In genomic region chr5:34232481-34233220, GRCm38 (mm10) we compare ENCODE assay signal across 17 mouse cellular contexts. TPM values are rescaled to one million over a fixed set of nuclear protein-coding genes. Genes with fewer than 3 reads are reported as not detected.
DNase-seq lines count a peak whose midpoint lies in the region; ATAC-seq and TF ChIP-seq lines count a peak whose summit lies in the region.
"Had no signal": no experiment of that assay in that cellular context is flagged by ENCODE, and none has a peak within 500 bp of the region (broad histone marks: within the 10 kb centered on the region; RNA-seq: fewer than 3 reads in every experiment).

No protein-coding gene starts in this region.

- H3K27ac ChIP-seq in spleen, adult 2 months (ENCODE audit: insufficient read depth, low read length), result peak overlapping the region; percentile 53
- no peak overlapping the region for H3K27ac ChIP-seq in hindbrain, embryonic 14.5 days
- no peak overlapping the region for H3K27ac ChIP-seq in liver, embryonic 11.5 days (ENCODE audit: low read depth, low read length)
- H3K27ac ChIP-seq: embryonic facial prominence, embryonic 13.5 days; forebrain, embryonic 10.5 days; limb, embryonic 12.5 days; neural tube, embryonic 13.5 days had no signal

- ATAC-seq in megakaryocyte, adult 5-6 weeks (ENCODE audit: poor library complexity, severe bottlenecking), result 0 out of 2 replicates have a peak, but pooled peaks have one; percentile 17
- no peak for ATAC-seq in hindbrain, embryonic 14.5 days (ENCODE audit: low FRiP score)
- ATAC-seq in liver, embryonic 11.5 days (replicated peaks; ENCODE audit: low FRiP score), result no peak
- ATAC-seq: intestine, embryonic 16.5 days had no signal

- no peak overlapping the region for H3K4me2 ChIP-seq in hindbrain, embryonic 14.5 days (replicated peaks)
- H3K4me2 ChIP-seq in liver, embryonic 11.5 days, result no peak overlapping the region
- H3K4me2 ChIP-seq: embryonic facial prominence, embryonic 13.5 days; limb, embryonic 12.5 days; neural tube, embryonic 13.5 days had no signal

- WGBS in spleen, adult 2 months, result 22% methylated on average over 8 of the region's 8 CpGs
- 79% methylated on average over 8 of the region's 8 CpGs for WGBS in hindbrain, embryonic 14.5 days
- WGBS in liver, embryonic 11.5 days, result 62% methylated on average over 8 of the region's 8 CpGs

- peaks cover 34% of the 10 kb centered on the region for H3K4me1 ChIP-seq in spleen, adult 2 months (ENCODE audit: control insufficient read depth, insufficient read depth, insufficient read length)
- H3K4me1 ChIP-seq in hindbrain, embryonic 14.5 days (replicated peaks; ENCODE audit: control insufficient read depth, insufficient read depth, low read length), result no peaks in the 10 kb centered on the region
- no peaks in the 10 kb centered on the region for H3K4me1 ChIP-seq in liver, embryonic 11.5 days (replicated peaks; ENCODE audit: control insufficient read depth, insufficient read depth, low read length)
- H3K4me1 ChIP-seq: embryonic facial prominence, embryonic 13.5 days; forebrain, embryonic 10.5 days; neural tube, embryonic 13.5 days had no signal

- H3K9me3 ChIP-seq in hindbrain, embryonic 14.5 days (ENCODE audit: control insufficient read depth, low read length), result no peaks in the 10 kb centered on the region
- H3K9me3 ChIP-seq in liver, embryonic 11.5 days (ENCODE audit: control insufficient read depth, low read length), result no peaks in the 10 kb centered on the region
- H3K9me3 ChIP-seq: embryonic facial prominence, embryonic 13.5 days; forebrain, embryonic 10.5 days; limb, embryonic 12.5 days; neural tube, embryonic 13.5 days had no signal

- peak; percentile 57 for DNase-seq in cerebellum, adult 11-12 months
- no peak for DNase-seq in cerebellum, adult 9-11 months
- peak in 1 of 2 experiments; percentile 10 for DNase-seq in spleen, adult 2 months (ENCODE audit: low read depth in 1 of 2, low spot score in 2 of 2)
- DNase-seq in spleen, postnatal 4 days (ENCODE audit: low spot score in 2 of 2), result no peak
- peak; percentile 74 for DNase-seq in thymus, postnatal 14 days
- DNase-seq in hindbrain, embryonic 14.5 days (ENCODE audit: low spot score), result no peak
- DNase-seq in liver, embryonic 11.5 days (ENCODE audit: low spot score), result no peak
- DNase-seq: heart, postnatal 36 days; kidney, postnatal 25 days; retina, postnatal 1 day had no signal

- TF ChIP-seq POLR2A in spleen, adult 2 months (IDR thresholded peaks at IDR 0.05; ENCODE audit: low read depth, low read length), result no peak

- H3K27me3 ChIP-seq in spleen, adult 2 months (ENCODE audit: control insufficient read depth, insufficient read depth, low read length), result no peaks in the 10 kb centered on the region
- H3K27me3 ChIP-seq in hindbrain, embryonic 14.5 days (ENCODE audit: control insufficient read depth, insufficient read depth, low read length), result no peaks in the 10 kb centered on the region
- H3K27me3 ChIP-seq in liver, embryonic 11.5 days (replicated peaks; ENCODE audit: control insufficient read depth, insufficient read depth, low read length), result no peaks in the 10 kb centered on the region
- H3K27me3 ChIP-seq: embryonic facial prominence, embryonic 13.5 days; limb, embryonic 12.5 days; neural tube, embryonic 13.5 days had no signal

- H3K4me3 ChIP-seq in spleen, adult 2 months (ENCODE audit: extremely low read depth, insufficient read depth, insufficient read length), result no peak overlapping the region
- no peak overlapping the region for H3K4me3 ChIP-seq in hindbrain, embryonic 14.5 days (replicated peaks; ENCODE audit: low read length)
- H3K4me3 ChIP-seq in liver, embryonic 11.5 days (ENCODE audit: low read depth, low read length), result no peak overlapping the region
- H3K4me3 ChIP-seq: embryonic facial prominence, embryonic 13.5 days; forebrain, embryonic 10.5 days; limb, embryonic 12.5 days; neural tube, embryonic 13.5 days had no signal

- H3K36me3 ChIP-seq in spleen, adult 2 months (ENCODE audit: control insufficient read depth, insufficient read depth, low read length), result no peaks in the 10 kb centered on the region
- no peaks in the 10 kb centered on the region for H3K36me3 ChIP-seq in hindbrain, embryonic 14.5 days (replicated peaks; ENCODE audit: control insufficient read depth, insufficient read depth)
- no peaks in the 10 kb centered on the region for H3K36me3 ChIP-seq in liver, embryonic 11.5 days (ENCODE audit: control insufficient read depth, insufficient read depth, low read length)
- H3K36me3 ChIP-seq: embryonic facial prominence, embryonic 13.5 days; forebrain, embryonic 10.5 days; limb, embryonic 12.5 days had no signal

- no peak for TF ChIP-seq CTCF in spleen, adult 2 months (IDR thresholded peaks at IDR 0.05; ENCODE audit: extremely low read depth, insufficient read depth, insufficient read length, insufficient replicate concordance)

- no peak overlapping the region for H3K9ac ChIP-seq in hindbrain, embryonic 14.5 days
- H3K9ac ChIP-seq in liver, embryonic 11.5 days (ENCODE audit: low read depth, low read length), result no peak overlapping the region
- H3K9ac ChIP-seq: embryonic facial prominence, embryonic 13.5 days; limb, embryonic 12.5 days; neural tube, embryonic 13.5 days had no signal

RNA-seq across cellular contexts. Expression of gene Mxd4, which starts 45.1 kb away (rescaled TPM):
- polyA plus RNA-seq in spleen, adult 2 months (2012; rRNA removed), result 147 and 188 TPM in 2 replicates
- 16.2 and 17.6 TPM in 2 replicates for total RNA-seq in megakaryocyte, adult 5-6 weeks (2015)
- total RNA-seq in megakaryocyte, adult 5-6 weeks (2017), result 19.8 and 21.6 TPM in 2 replicates
- 32.9 and 34.1 TPM in 2 replicates for polyA plus RNA-seq in hindbrain, embryonic 14.5 days (2014; fragmentation: Nextera tagmentation; extraction: Ambion mirVana)
- polyA plus RNA-seq in liver, embryonic 11.5 days (2014; fragmentation: Nextera tagmentation; extraction: Ambion mirVana), result 8.5 and 12.5 TPM in 2 replicates

RNA-seq across cellular contexts. Expression of gene Zfyve28, which starts 55.6 kb away (rescaled TPM):
- polyA plus RNA-seq in spleen, adult 2 months (2012; rRNA removed), result 3.8 and 7.5 TPM in 2 replicates
- 2.3 and 3.8 TPM in 2 replicates for total RNA-seq in megakaryocyte, adult 5-6 weeks (2015)
- 4.8 and 5.5 TPM in 2 replicates for total RNA-seq in megakaryocyte, adult 5-6 weeks (2017)
- polyA plus RNA-seq in hindbrain, embryonic 14.5 days (2014; fragmentation: Nextera tagmentation; extraction: Ambion mirVana), result 3.8 and 4.6 TPM in 2 replicates
- polyA plus RNA-seq in liver, embryonic 11.5 days (2014; fragmentation: Nextera tagmentation; extraction: Ambion mirVana), result 0.22 TPM in 1 of 2 replicates, not detected in the other

RNA-seq across cellular contexts. Expression of gene Cfap99, which starts 55.7 kb away (rescaled TPM):
- polyA plus RNA-seq in spleen, adult 2 months (2012; rRNA removed), result 0.04 TPM in 2 replicates
- total RNA-seq in megakaryocyte, adult 5-6 weeks (2015), result 0.56 and 0.57 TPM in 2 replicates
- total RNA-seq in megakaryocyte, adult 5-6 weeks (2017), result 1.2 and 1.9 TPM in 2 replicates
- polyA plus RNA-seq in hindbrain, embryonic 14.5 days (2014; fragmentation: Nextera tagmentation; extraction: Ambion mirVana), result 0.09 and 0.15 TPM in 2 replicates
- not detected in 2 replicates for polyA plus RNA-seq in liver, embryonic 11.5 days (2014; fragmentation: Nextera tagmentation; extraction: Ambion mirVana)
- total RNA-seq: heart, postnatal 36 days had no signal
- polyA plus RNA-seq: embryonic facial prominence, embryonic 13.5 days; forebrain, embryonic 10.5 days; intestine, embryonic 16.5 days; limb, embryonic 12.5 days; liver, embryonic 16.5 days; neural tube, embryonic 13.5 days had no signal

Comparison
In these comparisons a context has a peak if more than half of its experiments do, and no peak if none do; other contexts are left out.
1. DNase-seq: peak in cerebellum, adult 11-12 months (single experiment) and thymus, postnatal 14 days (single experiment); none in cerebellum, adult 9-11 months (single experiment), spleen, postnatal 4 days (0 of 2), hindbrain, embryonic 14.5 days (single experiment) and liver, embryonic 11.5 days (single experiment).